In the genomic region with DNA sequence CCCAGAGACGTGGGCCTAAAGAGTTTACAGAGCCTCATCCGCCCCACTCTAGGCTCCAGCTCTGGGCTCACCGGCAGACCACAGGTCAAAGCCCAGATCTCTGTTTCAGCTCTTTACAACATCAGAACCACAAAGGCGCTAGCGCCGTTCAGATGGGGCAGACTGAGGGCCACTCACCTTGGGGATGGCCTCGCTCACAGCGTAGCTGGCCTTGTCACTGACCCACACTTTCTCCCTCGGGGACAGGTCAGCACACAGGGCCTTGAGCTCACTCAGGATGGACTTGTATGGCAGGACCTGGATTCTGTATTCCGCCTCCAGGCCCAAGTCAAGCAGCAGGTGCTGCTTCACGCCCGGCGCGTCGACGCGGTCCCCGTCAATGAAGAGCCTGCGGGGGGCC, we compare ENCODE assay signal across 14 mouse cellular contexts. TPM values are rescaled to one million over a fixed set of nuclear protein-coding genes. Genes with fewer than 3 reads are reported as not detected.
DNase-seq lines count a peak whose midpoint lies in the region.
"Had no signal": no experiment of that assay in that cellular context is flagged by ENCODE, and none has a peak within 500 bp of the region (broad histone marks: within the 10 kb centered on the region; RNA-seq: fewer than 3 reads in every experiment).

No protein-coding gene starts in this region.

- intact Hi-C loops in heart, postnatal 25 days (cut with DNase I), result loop anchor here (5.0 kb wide), 2 partner anchors 231 to 361 kb away; no protein-coding TSS in a partner anchor

- DNase-seq in adrenal gland, adult 8-10 months, result peak; percentile 36
- DNase-seq in adrenal gland, postnatal 4 days (ENCODE audit: low spot score in 2 of 2), result no peak
- peak; percentile 88 for DNase-seq in heart, adult 11 months
- DNase-seq in heart, postnatal 25 days (ENCODE audit: low spot score), result no peak
- DNase-seq: adrenal gland, adult 2 months; adrenal gland, postnatal 10 days; adrenal gland, postnatal 14 days; adrenal gland, postnatal 25 days; B cell, adult 2 months; cerebellum, adult 11 months; cerebellum, adult 11-12 months; cerebellum, adult 18-20 months; cerebellum, adult 2 months; cerebellum, adult 8-10 months had no signal

RNA-seq across cellular contexts. Expression of gene Xpnpep1, which starts 34.0 kb away (rescaled TPM):
- total RNA-seq in adrenal gland, adult 8-10 months (2022), result 10 to 100 TPM; 76.5 to 88.9 (median 81.1) TPM
- 100 to 1,000 TPM; 112 to 117 TPM for total RNA-seq in adrenal gland, postnatal 4 days (2021)
- 10 to 100 TPM; 80.0 to 90.6 TPM for total RNA-seq in heart, postnatal 25 days (2021)

Comparison
In these comparisons a context has a peak if more than half of its experiments do, and no peak if none do; other contexts are left out.
1. DNase-seq: peak in adrenal gland, adult 8-10 months (single experiment) and heart, adult 11 months (single experiment); none in adrenal gland, postnatal 4 days (0 of 2) and heart, postnatal 25 days (single experiment).